Mouse (Mus musculus) ES-Bruce4 (cell line): ENCODE measurements around the gene Ear6.

Source experiments
- CTCF ChIP-seq: IDR thresholded peaks from one replicate; pipeline ENCODE4 v1.8.1; 2011; ENCODE audit warnings: low read depth, low read length
- POLR2A ChIP-seq: IDR thresholded peaks from one replicate; pipeline ENCODE4 v1.8.1; 2011; ENCODE audit warnings: low read length; ENCODE audit not compliant: insufficient read depth

DNA sequence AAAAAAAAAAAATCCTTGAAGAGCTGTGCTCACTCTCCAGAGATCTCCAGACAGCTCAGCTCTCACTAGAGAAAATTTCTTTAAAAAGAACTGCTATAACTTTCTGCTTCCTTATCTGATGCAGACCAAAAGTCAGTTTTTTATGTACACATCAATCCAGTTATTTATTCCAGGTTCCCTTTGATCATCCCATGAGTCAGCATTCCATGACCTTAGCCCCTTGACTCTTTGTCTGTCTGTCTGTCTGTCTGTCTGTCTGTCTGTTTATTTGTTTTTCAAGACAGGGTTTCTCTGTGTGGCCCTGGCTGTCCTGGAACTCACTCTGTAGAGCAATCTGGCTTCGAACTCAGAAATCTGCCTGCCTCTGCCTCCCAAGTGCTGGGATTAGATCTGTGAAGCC, 45.9 kb downstream of the Ear6 start:
- no peak for TF ChIP-seq POLR2A
- no peak for TF ChIP-seq CTCF
